Mouse (Mus musculus): ENCODE results near the gene Zfp335. TPM values are rescaled to one million over a fixed set of nuclear protein-coding genes. Genes with fewer than 3 reads are reported as not detected.
A peak's percentile ranks its signal among the peaks of the same experiment; 100 is the strongest.

Gene Zfp335
- total and polyA plus RNA-seq, 2 experiments from 2014 or later: 3.7 to 18.0 TPM

DNA sequence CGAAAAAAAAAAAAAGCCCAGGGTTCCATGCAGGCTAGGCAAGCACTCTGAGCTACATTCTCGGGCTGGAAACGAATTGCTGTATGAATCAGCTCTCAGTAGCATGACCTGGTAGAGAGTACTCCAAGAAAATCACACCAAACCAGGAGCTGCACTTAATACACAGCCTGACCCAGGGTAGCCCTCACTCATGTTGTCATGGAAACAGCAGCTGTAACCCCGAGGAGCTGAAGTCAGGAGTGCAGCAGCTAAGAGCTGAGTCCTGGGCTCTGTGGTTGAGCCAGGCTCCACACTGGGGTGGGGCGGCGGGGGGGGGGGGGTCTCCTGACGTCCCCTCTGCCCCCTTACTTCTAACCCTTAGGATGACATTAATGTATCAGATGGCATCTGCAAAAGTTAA is 10.4 kb upstream of the Zfp335 start:
- TF ChIP-seq CTCF (IDR thresholded peaks at IDR 0.05; ENCODE audit: low read depth): no peak
- no peak for TF ChIP-seq EP300 (IDR thresholded peaks at IDR 0.05; ENCODE audit: low read depth)
- peaks cover 17% of the 10 kb centered on the region; the same call in 1 of the 2 replicates for H3K36me3 ChIP-seq (replicated peaks; ENCODE audit: control insufficient read depth, insufficient read depth, low read length)
- H3K9ac ChIP-seq (replicated peaks; ENCODE audit: low read depth, low read length): no peak overlapping the region
- no peak overlapping the region for H3K27ac ChIP-seq (ENCODE audit: low read depth)
- WGBS: 65% methylated on average over 7 of the region's 7 CpGs
- no peaks in the 10 kb centered on the region for H3K27me3 ChIP-seq (ENCODE audit: control insufficient read depth, insufficient read depth, low read length)
- H3K4me3 ChIP-seq (ENCODE audit: low read depth, low read length): no peak overlapping the region
- no peak for DNase-seq (ENCODE audit: low spot score)
- no peak for ATAC-seq (ENCODE audit: insufficient read depth, low read depth)
- H3K9me3 ChIP-seq (replicated peaks; ENCODE audit: control insufficient read depth, low read length): no peaks in the 10 kb centered on the region
- H3K4me2 ChIP-seq (ENCODE audit: low read depth, low read length): no peak overlapping the region
- no peaks in the 10 kb centered on the region for H3K4me1 ChIP-seq (ENCODE audit: control insufficient read depth, insufficient read depth)

DNA sequence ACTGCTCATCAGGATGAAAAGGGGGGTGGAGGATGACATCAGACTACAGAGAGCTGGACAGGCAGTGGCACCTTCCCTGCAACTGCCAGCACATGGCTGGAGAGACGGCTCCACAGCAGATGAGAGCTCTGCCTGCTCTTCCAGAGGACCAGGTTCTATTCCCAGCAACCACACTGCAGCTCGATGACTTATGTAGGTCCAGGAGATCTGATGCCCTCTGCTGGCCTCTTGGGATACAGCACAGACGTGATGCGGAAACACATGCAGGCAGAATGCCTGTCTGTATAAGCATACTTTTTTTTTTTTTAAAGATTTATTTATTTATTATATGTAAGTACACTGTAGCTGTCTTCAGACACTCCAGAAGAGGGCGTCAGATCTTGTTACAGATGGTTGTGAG is 6.8 kb upstream of the Zfp335 start:
- Histone ChIP-seq H3K36me3 (replicated peaks; ENCODE audit: control insufficient read depth, insufficient read depth, low read length) (peaks cover 17% of the 10 kb centered on the region; the same call in 1 of the 2 replicates), H3K27me3 (ENCODE audit: control insufficient read depth, insufficient read depth, low read length) (no peaks in the 10 kb centered on the region), H3K4me1 (ENCODE audit: control insufficient read depth, insufficient read depth) (no peaks in the 10 kb centered on the region), H3K9ac (replicated peaks; ENCODE audit: low read depth, low read length) (no peak overlapping the region), H3K9me3 (replicated peaks; ENCODE audit: control insufficient read depth, low read length) (no peaks in the 10 kb centered on the region), H3K4me2 (ENCODE audit: low read depth, low read length) (no peak overlapping the region), H3K4me3 (ENCODE audit: low read depth, low read length) (no peak overlapping the region), H3K27ac (ENCODE audit: low read depth) (no peak overlapping the region)
- ATAC-seq (ENCODE audit: insufficient read depth, low read depth): no peak
- DNase-seq (ENCODE audit: low spot score): no peak
- TF ChIP-seq CTCF (IDR thresholded peaks at IDR 0.05; ENCODE audit: low read depth) (peak; percentile 41), EP300 (IDR thresholded peaks at IDR 0.05; ENCODE audit: low read depth) (no peak)
- WGBS: 73% methylated on average over 4 of the region's 5 CpGs

DNA sequence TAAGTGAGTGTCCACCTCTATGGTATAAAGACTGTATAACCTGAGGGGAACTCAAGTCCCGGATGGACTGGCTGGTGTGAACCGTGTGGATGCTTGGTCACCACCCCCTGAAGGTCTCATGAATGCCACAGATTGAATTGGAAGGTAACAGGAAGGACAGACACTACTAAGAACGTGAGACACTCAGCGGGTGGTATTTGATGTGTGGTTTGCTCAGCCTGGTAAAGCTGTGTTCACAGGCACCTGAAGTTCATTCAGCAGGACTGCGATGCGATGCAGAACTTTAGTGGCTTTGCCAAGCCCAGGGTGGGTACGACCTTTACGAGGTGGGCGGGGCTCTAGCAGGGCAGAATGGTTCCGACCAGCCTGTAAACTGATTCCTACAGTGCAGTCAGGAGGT is 5.8 kb upstream of the Zfp335 start:
- no peak overlapping the region for H3K9ac ChIP-seq (replicated peaks; ENCODE audit: low read depth, low read length)
- ATAC-seq (ENCODE audit: insufficient read depth, low read depth): no peak
- WGBS: 61% methylated on average over 10 of the region's 10 CpGs
- H3K4me1 ChIP-seq (ENCODE audit: control insufficient read depth, insufficient read depth): no peaks in the 10 kb centered on the region
- H3K27ac ChIP-seq (ENCODE audit: low read depth): no peak overlapping the region
- H3K9me3 ChIP-seq (replicated peaks; ENCODE audit: control insufficient read depth, low read length): no peaks in the 10 kb centered on the region
- no peak for DNase-seq (ENCODE audit: low spot score)
- no peak for TF ChIP-seq CTCF (IDR thresholded peaks at IDR 0.05; ENCODE audit: low read depth)
- no peak for TF ChIP-seq EP300 (IDR thresholded peaks at IDR 0.05; ENCODE audit: low read depth)
- H3K36me3 ChIP-seq (replicated peaks; ENCODE audit: control insufficient read depth, insufficient read depth, low read length): peaks cover 17% of the 10 kb centered on the region; the same call in 1 of the 2 replicates
- no peak overlapping the region for H3K4me3 ChIP-seq (ENCODE audit: low read depth, low read length)
- no peak overlapping the region for H3K4me2 ChIP-seq (ENCODE audit: low read depth, low read length)
- H3K27me3 ChIP-seq (ENCODE audit: control insufficient read depth, insufficient read depth, low read length): no peaks in the 10 kb centered on the region

DNA sequence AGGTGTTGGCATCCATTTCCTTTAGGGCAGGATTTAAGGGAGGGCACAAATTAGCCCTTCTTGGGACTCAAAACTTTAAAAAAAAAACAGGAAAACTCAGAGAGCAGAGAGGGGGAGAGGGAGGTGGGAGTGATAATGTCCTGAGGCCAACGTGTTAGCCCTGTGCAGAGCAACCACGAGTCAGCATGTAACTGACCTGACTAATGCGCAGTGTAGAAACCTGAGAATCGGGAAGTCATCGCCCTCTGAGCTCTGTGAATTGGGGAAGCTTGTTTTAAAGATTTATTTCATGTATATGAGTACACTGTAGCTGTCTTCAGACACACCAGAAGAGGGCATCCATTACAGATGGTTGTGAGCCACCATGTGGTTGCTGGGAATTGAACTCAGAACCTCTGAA is 5.3 kb upstream of the Zfp335 start:
- H3K36me3 ChIP-seq (replicated peaks; ENCODE audit: control insufficient read depth, insufficient read depth, low read length): peaks cover 17% of the 10 kb centered on the region; the same call in 1 of the 2 replicates
- WGBS: 68% methylated on average over 5 of the region's 5 CpGs
- no peaks in the 10 kb centered on the region for H3K27me3 ChIP-seq (ENCODE audit: control insufficient read depth, insufficient read depth, low read length)
- no peaks in the 10 kb centered on the region for H3K9me3 ChIP-seq (replicated peaks; ENCODE audit: control insufficient read depth, low read length)
- DNase-seq (ENCODE audit: low spot score) (no peak), ATAC-seq (ENCODE audit: insufficient read depth, low read depth) (no peak)
- no peaks in the 10 kb centered on the region for H3K4me1 ChIP-seq (ENCODE audit: control insufficient read depth, insufficient read depth)
- H3K9ac ChIP-seq (replicated peaks; ENCODE audit: low read depth, low read length): no peak overlapping the region
- no peak overlapping the region for H3K4me2 ChIP-seq (ENCODE audit: low read depth, low read length)
- TF ChIP-seq EP300 (IDR thresholded peaks at IDR 0.05; ENCODE audit: low read depth) (no peak), CTCF (IDR thresholded peaks at IDR 0.05; ENCODE audit: low read depth) (no peak)
- no peak overlapping the region for H3K27ac ChIP-seq (ENCODE audit: low read depth)
- H3K4me3 ChIP-seq (ENCODE audit: low read depth, low read length): no peak overlapping the region

DNA sequence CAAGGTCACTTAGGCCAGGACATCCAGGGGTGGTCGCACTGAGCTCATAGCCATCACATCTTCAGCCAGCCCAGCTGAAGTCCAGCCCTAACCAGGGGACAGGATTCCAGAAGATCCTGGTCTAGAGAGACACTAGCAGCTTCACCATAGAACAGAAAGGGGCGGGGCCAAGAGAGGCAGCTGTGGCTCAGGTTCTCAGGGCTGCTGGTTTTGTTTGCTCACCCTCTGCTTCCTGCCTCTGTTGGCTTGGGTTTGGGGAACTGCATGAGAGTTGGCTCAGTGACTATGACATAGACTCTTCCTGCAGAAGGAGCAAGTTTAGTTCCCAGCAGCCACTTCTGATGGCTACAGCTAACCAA is 1.9 kb upstream of the Zfp335 start:
- H3K36me3 ChIP-seq (replicated peaks; ENCODE audit: control insufficient read depth, insufficient read depth, low read length): peaks cover 10% of the 10 kb centered on the region

More for the DNA sequence above, 1.9 kb upstream of the Zfp335 start:
- DNase-seq (ENCODE audit: low spot score) (no peak), ATAC-seq (ENCODE audit: insufficient read depth, low read depth) (no peak)
- 78% methylated on average over 2 of the region's 2 CpGs for WGBS
- no peak overlapping the region for H3K9ac ChIP-seq (replicated peaks; ENCODE audit: low read depth, low read length)
- no peaks in the 10 kb centered on the region for H3K27me3 ChIP-seq (ENCODE audit: control insufficient read depth, insufficient read depth, low read length)
- H3K4me3 ChIP-seq (ENCODE audit: low read depth, low read length): no peak overlapping the region
- peak overlapping the region; percentile 33; the same call in 1 of the 2 replicates for H3K27ac ChIP-seq (ENCODE audit: low read depth)
- peaks cover 8% of the 10 kb centered on the region; the same call in 1 of the 2 replicates for H3K4me1 ChIP-seq (ENCODE audit: control insufficient read depth, insufficient read depth)
- no peak overlapping the region for H3K4me2 ChIP-seq (ENCODE audit: low read depth, low read length)
- TF ChIP-seq CTCF (IDR thresholded peaks at IDR 0.05; ENCODE audit: low read depth) (no peak), EP300 (IDR thresholded peaks at IDR 0.05; ENCODE audit: low read depth) (no peak)
- H3K9me3 ChIP-seq (replicated peaks; ENCODE audit: control insufficient read depth, low read length): no peaks in the 10 kb centered on the region

All from heart, postnatal 0 days (tissue).